Mouse (Mus musculus) left cerebral cortex, adult 11 months (tissue): ENCODE data around the gene Pou6f1.
"Not testable (repeated sequence)": the region's sequence is repeated elsewhere in the genome, so short reads cannot be mapped to it uniquely, and the experiment has no call there.

ENCODE experiments used
- DNase-seq: peaks from one replicate; pipeline ENCODE4 v3.0.0; 2022; ENCODE audit warnings: low spot score

The Pou6f1 gene

DNA sequence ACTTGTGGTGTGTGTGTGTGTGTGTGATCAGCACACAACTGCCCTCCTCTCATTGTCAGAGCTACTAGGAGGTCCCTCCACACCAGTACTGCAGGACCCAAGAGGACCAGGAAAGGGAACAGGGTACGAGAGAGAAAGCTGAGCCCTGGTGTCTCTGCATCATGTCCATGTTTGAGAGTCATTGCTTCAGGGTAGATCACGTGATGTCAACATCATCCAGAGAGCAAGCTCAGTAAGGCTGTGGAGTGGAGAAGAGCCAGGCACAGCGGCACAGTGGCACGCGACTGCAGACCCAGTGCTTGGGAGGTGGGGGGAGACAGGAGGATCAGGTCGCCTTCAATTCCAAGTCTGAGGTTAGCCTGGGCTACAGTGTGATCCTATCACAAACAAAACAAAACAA lies 23.4 kb downstream of the Pou6f1 start:
- no peak for DNase-seq

- DNase-seq, result no peak
These were observed 24.4 kb downstream of the Pou6f1 start for GRCm38 (mm10) chr15:100575366-100575765.

- DNase-seq, result no peak
These were observed 25.4 kb downstream of the Pou6f1 start for GRCm38 (mm10) chr15:100574378-100574777.

DNA sequence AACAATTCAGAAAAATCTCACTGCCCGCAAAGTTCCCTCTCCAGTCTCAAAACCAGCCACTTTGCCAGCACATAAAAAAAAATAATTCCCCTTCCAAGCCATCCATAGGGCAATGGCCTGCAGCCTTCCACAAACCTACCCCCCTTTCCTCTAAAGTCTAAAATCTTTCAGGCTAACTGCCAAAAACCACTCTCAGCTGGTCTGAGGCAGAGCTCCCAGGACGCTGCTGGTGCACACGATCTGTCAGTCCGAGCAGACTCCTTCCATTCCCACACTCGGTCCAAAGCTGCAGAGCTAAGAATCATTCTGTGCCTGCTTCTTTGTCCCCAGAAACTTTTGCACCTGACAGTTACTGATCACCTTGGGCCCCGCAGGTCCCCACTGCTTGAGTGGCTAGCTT lies 25.8 kb downstream of the Pou6f1 start:
- no peak for DNase-seq

DNA sequence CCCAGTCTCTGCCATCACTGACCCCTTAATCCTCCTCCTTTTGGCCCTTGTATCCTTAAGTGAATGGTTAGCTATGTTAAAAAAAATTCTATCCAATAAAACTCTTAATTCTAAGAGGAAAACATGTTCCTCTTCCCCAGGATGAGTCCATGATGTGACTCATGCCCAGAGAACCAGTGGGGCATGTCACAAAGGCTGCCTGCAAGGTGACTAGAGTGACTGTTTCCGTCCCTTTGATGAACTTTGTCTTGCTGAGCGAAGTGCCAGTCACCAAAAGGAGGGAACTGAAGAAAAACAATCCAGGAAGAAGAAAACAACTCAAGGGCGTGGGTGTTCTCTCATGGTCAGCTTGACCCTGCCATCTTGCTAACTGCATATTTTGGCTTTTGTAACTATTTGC lies 30.5 kb downstream of the Pou6f1 start:
- no peak for DNase-seq

DNA sequence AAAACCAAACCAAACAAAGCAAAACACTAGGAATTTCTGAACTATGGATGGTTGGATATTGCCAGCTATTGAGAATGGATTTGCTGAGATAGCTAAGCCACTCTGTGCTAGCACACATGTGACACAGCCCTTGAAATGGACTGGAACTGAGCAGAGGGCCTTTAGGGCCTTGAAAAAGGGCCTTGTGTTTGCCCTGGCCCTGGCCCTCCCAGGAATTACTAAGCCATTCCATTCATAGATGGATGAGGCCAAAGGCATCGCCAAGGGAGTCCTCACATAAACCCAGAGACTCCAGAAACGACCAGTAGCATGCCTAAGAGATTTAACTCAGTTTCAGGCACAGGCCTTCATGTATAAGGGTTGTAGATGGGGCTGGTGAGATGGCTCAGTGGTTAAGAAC lies 33.3 kb downstream of the Pou6f1 start:
- no peak for DNase-seq

GRCm38 (mm10) chr15:100557705-100558433 lies 41.9 kb downstream of the Pou6f1 start:
- DNase-seq, result no peak

- DNase-seq, result no peak
These were observed 43.4 kb downstream of the Pou6f1 start for GRCm38 (mm10) chr15:100556378-100556777.

GRCm38 (mm10) chr15:100555965-100556364 lies 43.8 kb downstream of the Pou6f1 start:
- no peak for DNase-seq

DNA sequence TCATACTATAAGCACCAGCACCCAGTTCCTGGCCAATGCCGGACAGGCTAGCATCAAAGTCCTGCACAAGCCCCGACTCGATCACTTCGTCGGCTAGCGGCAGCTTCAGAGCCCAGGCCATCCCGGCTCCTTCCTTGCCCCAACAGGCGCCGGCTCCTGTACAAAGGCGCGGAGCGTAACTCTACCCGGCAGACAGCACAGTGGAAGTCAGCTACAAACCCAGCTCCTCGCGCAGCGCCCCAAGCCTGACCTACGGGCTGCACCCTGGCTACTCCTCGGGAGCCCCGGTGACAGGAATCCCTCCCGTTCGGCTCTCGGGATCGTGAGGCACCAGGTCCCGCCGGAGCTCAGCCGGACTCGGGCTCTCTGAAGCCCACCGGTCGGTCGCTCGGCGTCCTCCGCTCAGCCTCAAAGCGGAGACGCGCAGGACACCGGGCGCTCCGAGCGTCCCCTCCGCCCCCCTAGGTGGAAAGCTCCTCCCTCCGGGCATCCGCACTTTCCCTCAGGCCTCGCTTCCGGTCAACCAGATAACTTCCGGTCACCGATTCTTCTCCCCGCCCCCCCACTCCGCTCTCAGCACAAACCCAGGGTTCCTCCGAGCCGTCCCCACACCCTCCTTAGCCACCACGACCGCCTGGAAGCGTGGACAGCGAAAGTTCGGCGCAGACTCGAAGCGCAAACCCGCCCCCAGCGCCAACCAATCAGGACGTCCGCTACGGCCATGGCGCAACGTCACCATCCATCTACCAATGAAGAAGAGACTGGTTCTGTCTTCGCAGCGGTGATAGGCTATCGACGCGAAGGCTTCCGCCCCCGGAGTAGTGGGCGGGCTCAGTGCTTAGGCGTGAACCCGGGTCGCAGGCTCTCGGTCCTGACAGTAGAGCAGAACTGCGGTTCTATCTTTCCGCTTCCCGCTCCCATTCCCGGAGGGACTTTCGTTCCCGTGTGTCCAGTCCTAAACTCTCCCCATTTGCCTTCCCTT lies 48.2 kb downstream of the Pou6f1 start, which contains the start of gene Tfcp2:
Gene Tfcp2, minus strand, starts transcription at position 683 of the 982 bp plus-strand sequence.
- DNase-seq, result peak; percentile 98

DNA sequence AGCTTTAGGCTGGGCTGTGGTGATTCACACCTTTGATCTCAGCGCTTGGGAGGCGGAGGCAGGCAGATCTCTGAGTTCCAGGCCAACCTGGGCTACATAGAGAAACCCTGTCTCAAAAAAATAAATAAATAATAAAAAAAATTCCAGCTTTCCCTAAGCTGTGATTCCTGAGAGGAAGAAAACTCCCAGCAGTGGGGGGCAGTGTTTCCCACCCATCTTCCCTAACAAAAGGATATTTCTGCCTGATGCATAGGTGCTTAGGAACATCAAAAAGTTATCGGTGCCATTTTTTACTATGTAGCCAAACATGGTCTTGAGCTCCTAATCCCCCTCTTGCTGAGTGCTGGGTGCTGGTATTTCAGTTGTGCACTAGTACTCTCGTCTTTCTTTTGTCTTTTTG lies 49.5 kb downstream of the Pou6f1 start:
- DNase-seq, result no peak

DNA sequence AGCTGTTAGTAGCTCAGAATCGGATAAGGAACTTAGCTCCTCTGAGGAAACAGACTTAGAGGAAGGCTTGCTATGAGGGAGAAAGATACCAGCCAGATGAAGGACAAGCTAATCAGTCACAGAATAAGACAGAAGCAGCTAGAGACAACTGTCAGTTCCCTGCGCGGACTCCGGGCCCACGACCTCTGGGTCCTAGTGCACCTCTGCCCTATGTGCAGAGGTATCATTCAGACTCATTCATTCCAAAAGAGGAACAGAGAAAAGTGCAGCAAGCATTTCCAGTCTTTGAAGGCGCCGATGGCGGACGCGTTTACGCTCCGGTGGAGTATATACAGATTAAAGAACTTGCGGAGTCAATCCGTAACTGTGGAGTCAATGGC lies 56.1 kb downstream of the Pou6f1 start:
- DNase-seq, result not testable (repeated sequence)

DNA sequence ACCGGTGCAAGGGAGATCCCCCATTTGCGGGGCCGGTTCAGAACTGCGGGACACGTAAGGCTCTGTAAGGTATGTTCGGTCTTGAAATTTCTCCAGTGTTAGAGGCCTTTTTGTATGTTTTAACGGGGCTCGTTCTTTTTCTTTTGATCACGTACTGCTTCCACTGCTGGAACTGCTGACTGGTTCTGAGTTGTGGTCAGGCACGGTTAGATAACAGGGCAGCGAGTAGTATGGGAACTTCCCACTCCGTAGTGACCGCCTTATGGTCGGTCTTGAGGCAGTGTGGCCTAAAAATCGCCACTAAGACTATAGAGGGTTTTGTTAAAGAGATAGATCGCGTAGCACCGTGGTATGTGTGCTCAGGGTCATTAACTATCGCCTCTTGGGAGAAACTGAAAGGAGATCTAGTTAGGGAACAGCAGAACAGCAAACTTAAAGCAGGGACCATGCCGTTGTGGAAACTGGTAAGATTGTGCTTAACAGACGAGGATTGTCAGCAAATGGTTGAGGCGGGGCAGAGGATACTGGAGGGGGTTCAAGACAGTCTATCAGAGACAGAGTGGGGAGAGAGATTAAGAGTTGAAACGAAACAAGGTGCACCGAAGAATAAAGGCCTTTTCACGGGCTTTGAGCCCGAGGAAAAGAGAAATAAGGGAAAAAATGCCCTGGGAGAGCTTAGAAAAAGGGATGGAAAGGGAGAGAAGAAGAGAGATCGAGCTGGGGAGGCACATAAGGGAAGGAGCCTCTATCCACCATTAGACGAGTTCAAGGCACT lies 56.7 kb downstream of the Pou6f1 start:
- not testable (repeated sequence) for DNase-seq

GRCm38 (mm10) chr15:100541426-100541825 lies 58.4 kb downstream of the Pou6f1 start:
- no peak for DNase-seq

- DNase-seq, result not testable (repeated sequence)
These were observed 58.8 kb downstream of the Pou6f1 start for GRCm38 (mm10) chr15:100541001-100541400.

- no peak for DNase-seq
These were observed 60.4 kb downstream of the Pou6f1 start for GRCm38 (mm10) chr15:100539411-100539810.

DNA sequence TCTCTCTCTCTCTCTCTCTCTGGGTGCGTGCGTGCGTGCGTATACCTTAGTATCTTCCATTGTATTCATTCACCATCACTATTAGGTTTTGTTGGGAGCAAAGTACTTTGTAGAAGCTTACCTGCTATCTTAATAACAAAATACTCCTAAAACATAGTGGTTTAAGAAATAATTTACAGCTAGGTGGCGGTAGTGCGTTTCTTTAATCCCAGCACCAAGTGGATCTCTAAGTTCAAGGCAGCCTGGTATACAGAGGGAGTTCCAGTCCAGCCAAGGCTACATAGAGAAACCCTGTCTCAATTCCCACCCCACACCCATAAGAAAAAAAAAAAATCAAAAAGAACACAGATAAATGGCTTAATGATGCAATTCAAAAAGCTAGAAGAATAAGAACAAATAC lies 61.9 kb downstream of the Pou6f1 start:
- DNase-seq, result no peak

DNA sequence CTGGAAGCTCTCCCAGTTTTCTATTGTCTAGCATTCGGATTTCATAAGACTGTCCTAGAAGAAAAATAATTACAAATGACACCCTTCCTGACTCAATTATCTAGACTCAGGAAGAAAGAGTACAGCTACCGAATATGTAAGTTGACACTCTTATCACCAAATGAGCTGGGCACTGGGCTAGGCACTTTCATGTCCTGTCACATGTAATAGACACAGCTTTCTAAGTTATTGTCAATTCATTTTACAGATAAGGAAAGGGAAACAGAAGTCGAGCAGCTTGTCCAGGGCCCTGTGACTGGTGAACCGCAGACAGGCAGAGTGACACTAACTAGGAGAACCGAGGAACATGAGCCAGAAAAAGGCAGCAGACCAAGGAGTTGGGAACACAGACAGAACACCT lies 71.9 kb downstream of the Pou6f1 start:
- no peak for DNase-seq

GRCm38 (mm10) chr15:100525405-100525804 lies 74.4 kb downstream of the Pou6f1 start:
- DNase-seq, result no peak
